Mouse (Mus musculus): ENCODE measurements around the gene Tchp. TPM values are rescaled to one million over a fixed set of nuclear protein-coding genes. Genes with fewer than 3 reads are reported as not detected.

The Tchp gene
- polyA plus RNA-seq, 1 experiment from 2014 or later: 5.8 TPM

GRCm38 (mm10) chr5:114667228-114667856 lies 40.2 kb upstream of the Tchp start:
- ATAC-seq (ENCODE audit: low FRiP score, low TSS enrichment): peak; percentile 94
- WGBS: 4% methylated on average over 36 of the region's 36 CpGs
- H3K27ac ChIP-seq (replicated peaks): peak overlapping the region; percentile 73

GRCm38 (mm10) chr5:114669014-114669413 lies 38.5 kb upstream of the Tchp start:
- no peaks in the 10 kb centered on the region for H3K9me3 ChIP-seq (ENCODE audit: control insufficient read depth, low read length)
- no peak overlapping the region for H3K4me2 ChIP-seq (replicated peaks; ENCODE audit: low read depth)
- no peaks in the 10 kb centered on the region for H3K4me1 ChIP-seq (replicated peaks; ENCODE audit: control insufficient read depth, insufficient read depth)
- no peaks in the 10 kb centered on the region for H3K36me3 ChIP-seq (ENCODE audit: control insufficient read depth, insufficient read depth, low read length)
- no peak for ATAC-seq (ENCODE audit: low FRiP score, low TSS enrichment)
- H3K9ac ChIP-seq (ENCODE audit: low read length): no peak overlapping the region
- TF ChIP-seq CTCF (IDR thresholded peaks at IDR 0.05; ENCODE audit: low read depth): no peak
- TF ChIP-seq EP300 (optimal IDR thresholded peaks at IDR 0.05): no peak
- DNase-seq (ENCODE audit: low spot score): no peak
- no peaks in the 10 kb centered on the region for H3K27me3 ChIP-seq (ENCODE audit: control insufficient read depth, insufficient read depth, low read length)
- 85% methylated on average over 5 of the region's 5 CpGs for WGBS
- H3K27ac ChIP-seq (replicated peaks): no peak overlapping the region
- no peak overlapping the region for H3K4me3 ChIP-seq (ENCODE audit: low read depth, low read length)

More at GRCm38 (mm10) chr5:114667228-114667856, 40.2 kb upstream of the Tchp start:
- peak; percentile 100 for TF ChIP-seq CTCF (IDR thresholded peaks at IDR 0.05; ENCODE audit: low read depth)
- TF ChIP-seq EP300 (optimal IDR thresholded peaks at IDR 0.05): no peak
- Histone ChIP-seq H3K9me3 (ENCODE audit: control insufficient read depth, low read length) (no peaks in the 10 kb centered on the region), H3K4me2 (replicated peaks; ENCODE audit: low read depth) (peak overlapping the region; percentile 49), H3K27me3 (ENCODE audit: control insufficient read depth, insufficient read depth, low read length) (no peaks in the 10 kb centered on the region), H3K4me1 (replicated peaks; ENCODE audit: control insufficient read depth, insufficient read depth) (no peaks in the 10 kb centered on the region), H3K4me3 (ENCODE audit: low read depth, low read length) (peak overlapping the region; percentile 29), H3K9ac (ENCODE audit: low read length) (no peak overlapping the region), H3K36me3 (ENCODE audit: control insufficient read depth, insufficient read depth, low read length) (no peaks in the 10 kb centered on the region)
- peak; percentile 99 for DNase-seq (ENCODE audit: low spot score)

- Histone ChIP-seq H3K36me3 (ENCODE audit: control insufficient read depth, insufficient read depth, low read length) (peaks cover 8% of the 10 kb centered on the region; the same call in 1 of the 2 replicates), H3K9me3 (ENCODE audit: control insufficient read depth, low read length) (no peaks in the 10 kb centered on the region), H3K4me2 (replicated peaks; ENCODE audit: low read depth) (no peak overlapping the region), H3K27ac (replicated peaks) (no peak overlapping the region), H3K27me3 (ENCODE audit: control insufficient read depth, insufficient read depth, low read length) (no peaks in the 10 kb centered on the region), H3K4me3 (ENCODE audit: low read depth, low read length) (no peak overlapping the region), H3K9ac (ENCODE audit: low read length) (no peak overlapping the region), H3K4me1 (replicated peaks; ENCODE audit: control insufficient read depth, insufficient read depth) (no peaks in the 10 kb centered on the region)
- DNase-seq (ENCODE audit: low spot score): no peak
- WGBS: 83% methylated on average over 13 of the region's 13 CpGs
- ATAC-seq (ENCODE audit: low FRiP score, low TSS enrichment): no peak
- TF ChIP-seq CTCF (IDR thresholded peaks at IDR 0.05; ENCODE audit: low read depth): peak; percentile 47
- TF ChIP-seq EP300 (optimal IDR thresholded peaks at IDR 0.05): no peak
These were observed 34.4 kb upstream of the Tchp start for GRCm38 (mm10) chr5:114673114-114673513.

GRCm38 (mm10) chr5:114674594-114674993 lies 33.0 kb upstream of the Tchp start:
- no peak for ATAC-seq (ENCODE audit: low FRiP score, low TSS enrichment)
- Histone ChIP-seq H3K4me1 (replicated peaks; ENCODE audit: control insufficient read depth, insufficient read depth) (no peaks in the 10 kb centered on the region), H3K9me3 (ENCODE audit: control insufficient read depth, low read length) (no peaks in the 10 kb centered on the region), H3K4me2 (replicated peaks; ENCODE audit: low read depth) (no peak overlapping the region), H3K9ac (ENCODE audit: low read length) (no peak overlapping the region), H3K27ac (replicated peaks) (no peak overlapping the region), H3K4me3 (ENCODE audit: low read depth, low read length) (no peak overlapping the region), H3K36me3 (ENCODE audit: control insufficient read depth, insufficient read depth, low read length) (peaks cover 8% of the 10 kb centered on the region; the same call in 1 of the 2 replicates), H3K27me3 (ENCODE audit: control insufficient read depth, insufficient read depth, low read length) (no peaks in the 10 kb centered on the region)
- WGBS: 78% methylated on average over 8 of the region's 8 CpGs
- DNase-seq (ENCODE audit: low spot score): no peak
- TF ChIP-seq CTCF (IDR thresholded peaks at IDR 0.05; ENCODE audit: low read depth): no peak
- no peak for TF ChIP-seq EP300 (optimal IDR thresholded peaks at IDR 0.05)

- WGBS: 65% methylated on average over 17 of the region's 17 CpGs
- peak overlapping the region; percentile 87 for H3K27ac ChIP-seq (replicated peaks)
These were observed 27.5 kb upstream of the Tchp start for GRCm38 (mm10) chr5:114679841-114680591.

More at GRCm38 (mm10) chr5:114679841-114680591, 27.5 kb upstream of the Tchp start:
- Histone ChIP-seq H3K27me3 (ENCODE audit: control insufficient read depth, insufficient read depth, low read length) (no peaks in the 10 kb centered on the region), H3K4me1 (replicated peaks; ENCODE audit: control insufficient read depth, insufficient read depth) (0 out of 2 replicates have a peak, but pooled peaks cover 2% of the 10 kb centered on the region), H3K9me3 (ENCODE audit: control insufficient read depth, low read length) (no peaks in the 10 kb centered on the region), H3K36me3 (ENCODE audit: control insufficient read depth, insufficient read depth, low read length) (peaks cover 8% of the 10 kb centered on the region; the same call in 1 of the 2 replicates), H3K4me3 (ENCODE audit: low read depth, low read length) (no peak overlapping the region), H3K9ac (ENCODE audit: low read length) (no peak overlapping the region), H3K4me2 (replicated peaks; ENCODE audit: low read depth) (no peak overlapping the region)
- no peak for DNase-seq (ENCODE audit: low spot score)
- no peak for ATAC-seq (ENCODE audit: low FRiP score, low TSS enrichment)
- TF ChIP-seq CTCF (IDR thresholded peaks at IDR 0.05; ENCODE audit: low read depth) (no peak), EP300 (optimal IDR thresholded peaks at IDR 0.05) (no peak)

Data from stomach, postnatal 0 days (tissue).